In genomic region chrX:99544410-99544809, GRCm38 (mm10) we compare ENCODE assay signal across 27 mouse cellular contexts.
DNase-seq lines count a peak whose midpoint lies in the region; ATAC-seq lines count a peak whose summit lies in the region.
"Had no signal": no experiment of that assay in that cellular context is flagged by ENCODE, and none has a peak within 500 bp of the region (broad histone marks: within the 10 kb centered on the region; RNA-seq: fewer than 3 reads in every experiment).

No protein-coding gene starts in this region.

- H3K9ac ChIP-seq in liver, embryonic 11.5 days (ENCODE audit: low read depth, low read length), result no peak overlapping the region
- no peak overlapping the region for H3K9ac ChIP-seq in liver, embryonic 12.5 days
- H3K9ac ChIP-seq: embryonic facial prominence, embryonic 13.5 days; embryonic facial prominence, embryonic 15.5 days; forebrain, embryonic 12.5 days had no signal

- no peaks in the 10 kb centered on the region for H3K36me3 ChIP-seq in liver, embryonic 11.5 days (ENCODE audit: control insufficient read depth, insufficient read depth, low read length)
- H3K36me3 ChIP-seq in liver, embryonic 12.5 days, result no peaks in the 10 kb centered on the region
- H3K36me3 ChIP-seq: embryonic facial prominence, embryonic 13.5 days; embryonic facial prominence, embryonic 15.5 days; forebrain, embryonic 10.5 days; forebrain, embryonic 12.5 days; G1E had no signal

- intact Hi-C loops in heart, postnatal 14 days (cut with DNase I), result no loop called here

- 50% methylated on average over 4 of the region's 4 CpGs for WGBS in liver, embryonic 11.5 days
- WGBS in liver, embryonic 12.5 days (ENCODE audit: insufficient replicate concordance), result 32% methylated on average over 4 of the region's 4 CpGs

- DNase-seq in liver, embryonic 11.5 days (ENCODE audit: low spot score), result no peak
- peak; percentile 84 for DNase-seq in MEL-GATA-1-ER (ENCODE audit: extremely low read depth, low read depth)
- no peak for DNase-seq in heart, postnatal 14 days
- DNase-seq in urinary bladder, postnatal 36 days (ENCODE audit: low spot score in 2 of 2), result no peak
- DNase-seq: adrenal gland, adult 8-10 months; adrenal gland, postnatal 14 days; adrenal gland, postnatal 36 days; cerebellum, adult 11-12 months; cerebellum, adult 2 months; cerebellum, adult 9-10 months; cerebellum, postnatal 10 days; cerebellum, postnatal 25 days; embryo, embryonic 11 days had no signal

- H3K27me3 ChIP-seq in liver, embryonic 11.5 days (replicated peaks; ENCODE audit: control insufficient read depth, insufficient read depth, low read length), result peaks cover 14% of the 10 kb centered on the region; the same call in 1 of the 2 replicates
- peaks cover 16% of the 10 kb centered on the region for H3K27me3 ChIP-seq in liver, embryonic 12.5 days (replicated peaks)
- H3K27me3 ChIP-seq: CH12.LX had no signal

- H3K27ac ChIP-seq in liver, embryonic 11.5 days (ENCODE audit: low read depth, low read length), result no peak overlapping the region
- no peak overlapping the region for H3K27ac ChIP-seq in liver, embryonic 12.5 days
- H3K27ac ChIP-seq: embryonic facial prominence, embryonic 13.5 days; embryonic facial prominence, embryonic 15.5 days; forebrain, embryonic 10.5 days; forebrain, embryonic 12.5 days had no signal

- no peak overlapping the region for H3K4me2 ChIP-seq in liver, embryonic 11.5 days
- H3K4me2 ChIP-seq in liver, embryonic 12.5 days, result no peak overlapping the region
- H3K4me2 ChIP-seq: embryonic facial prominence, embryonic 13.5 days; embryonic facial prominence, embryonic 15.5 days; forebrain, embryonic 12.5 days had no signal

- no peaks in the 10 kb centered on the region for H3K4me1 ChIP-seq in liver, embryonic 11.5 days (replicated peaks; ENCODE audit: control insufficient read depth, insufficient read depth, low read length)
- no peaks in the 10 kb centered on the region for H3K4me1 ChIP-seq in liver, embryonic 12.5 days

- H3K9me3 ChIP-seq in liver, embryonic 11.5 days (ENCODE audit: control insufficient read depth, low read length), result no peaks in the 10 kb centered on the region
- H3K9me3 ChIP-seq in liver, embryonic 12.5 days (replicated peaks), result no peaks in the 10 kb centered on the region
- H3K9me3 ChIP-seq: embryonic facial prominence, embryonic 13.5 days; embryonic facial prominence, embryonic 15.5 days; forebrain, embryonic 10.5 days; forebrain, embryonic 12.5 days; G1E had no signal

- no peak overlapping the region for H3K4me3 ChIP-seq in liver, embryonic 11.5 days (ENCODE audit: low read depth, low read length)
- no peak overlapping the region for H3K4me3 ChIP-seq in liver, embryonic 12.5 days
- H3K4me3 ChIP-seq: embryonic facial prominence, embryonic 13.5 days; embryonic facial prominence, embryonic 15.5 days; erythroblast, embryonic 14.5 days; forebrain, embryonic 10.5 days; forebrain, embryonic 12.5 days had no signal

- peak; percentile 53; the same call in 1 of the 2 replicates for ATAC-seq in liver, embryonic 11.5 days (replicated peaks; ENCODE audit: low FRiP score)
- ATAC-seq in liver, embryonic 12.5 days, result no peak
- ATAC-seq in megakaryocyte progenitor cell, adult 5-6 weeks (replicated peaks; ENCODE audit: poor library complexity), result peak; percentile 76
- no peak for ATAC-seq in CD4-positive, CD25-positive, alpha-beta regulatory T cell, adult 4 months
- ATAC-seq: activated CD4-positive, CD25-positive, alpha-beta regulatory T cell, adult 4 months; forebrain, embryonic 14.5 days; forebrain, embryonic 16.5 days; Patski had no signal

Comparison
In these comparisons a context has a peak if more than half of its experiments do, and no peak if none do; other contexts are left out.
1. ATAC-seq: peak in liver, embryonic 11.5 days (single experiment) and megakaryocyte progenitor cell, adult 5-6 weeks (single experiment); none in liver, embryonic 12.5 days (single experiment) and CD4-positive, CD25-positive, alpha-beta regulatory T cell, adult 4 months (single experiment).